Mouse (Mus musculus): ENCODE results near the gene Mpz. TPM values are rescaled to one million over a fixed set of nuclear protein-coding genes. Genes with fewer than 3 reads are reported as not detected.

Mpz gene
- polyA plus RNA-seq, 1 experiment from 2014 or later, result not detected

GRCm38 (mm10) chr1:171111020-171111780, 39.3 kb upstream of the Mpz start:
- ATAC-seq (ENCODE audit: low read depth), result peak; percentile 93
- Histone ChIP-seq H3K4me2 (ENCODE audit: low read depth, low read length) (peak overlapping the region; percentile 73), H3K4me3 (ENCODE audit: low read depth, low read length) (peak overlapping the region; percentile 42), H3K4me1 (ENCODE audit: control insufficient read depth, insufficient read depth, low read length) (0 out of 2 replicates have a peak, but pooled peaks cover 11% of the 10 kb centered on the region), H3K9me3 (ENCODE audit: control insufficient read depth, low read length) (no peaks in the 10 kb centered on the region), H3K36me3 (ENCODE audit: control insufficient read depth, insufficient read depth, low read length) (no peaks in the 10 kb centered on the region), H3K27me3 (ENCODE audit: control insufficient read depth, insufficient read depth, low read length) (no peaks in the 10 kb centered on the region), H3K27ac (ENCODE audit: low read depth, low read length) (peak overlapping the region; percentile 84), H3K9ac (replicated peaks; ENCODE audit: low read depth, low read length) (peak overlapping the region; percentile 41)
- WGBS, result under 1% methylated on average over 38 of the region's 38 CpGs

- Histone ChIP-seq H3K27me3 (ENCODE audit: control insufficient read depth, insufficient read depth, low read length) (no peaks in the 10 kb centered on the region), H3K4me1 (ENCODE audit: control insufficient read depth, insufficient read depth, low read length) (0 out of 2 replicates have a peak, but pooled peaks cover 11% of the 10 kb centered on the region), H3K4me2 (ENCODE audit: low read depth, low read length) (peak overlapping the region; percentile 73), H3K36me3 (ENCODE audit: control insufficient read depth, insufficient read depth, low read length) (no peaks in the 10 kb centered on the region), H3K9ac (replicated peaks; ENCODE audit: low read depth, low read length) (peak overlapping the region; percentile 29; the same call in 1 of the 2 replicates), H3K27ac (ENCODE audit: low read depth, low read length) (peak overlapping the region; percentile 17; the same call in 1 of the 2 replicates), H3K4me3 (ENCODE audit: low read depth, low read length) (peak overlapping the region; percentile 42), H3K9me3 (ENCODE audit: control insufficient read depth, low read length) (no peaks in the 10 kb centered on the region)
- ATAC-seq (ENCODE audit: low read depth), result 0 out of 2 replicates have a peak, but pooled peaks have one; percentile 0
- WGBS, result 2% methylated on average over 15 of the region's 15 CpGs
These were observed 38.5 kb upstream of the Mpz start for GRCm38 (mm10) chr1:171111781-171112575.

GRCm38 (mm10) chr1:171112986-171113385, 37.5 kb upstream of the Mpz start:
- no peak overlapping the region for H3K9ac ChIP-seq (replicated peaks; ENCODE audit: low read depth, low read length)
- no peak overlapping the region for H3K27ac ChIP-seq (ENCODE audit: low read depth, low read length)
- H3K36me3 ChIP-seq (ENCODE audit: control insufficient read depth, insufficient read depth, low read length), result no peaks in the 10 kb centered on the region
- H3K4me2 ChIP-seq (ENCODE audit: low read depth, low read length), result no peak overlapping the region
- H3K4me3 ChIP-seq (ENCODE audit: low read depth, low read length), result no peak overlapping the region
- H3K27me3 ChIP-seq (ENCODE audit: control insufficient read depth, insufficient read depth, low read length), result no peaks in the 10 kb centered on the region
- no peak for ATAC-seq (ENCODE audit: low read depth)
- 0 out of 2 replicates have a peak, but pooled peaks cover 11% of the 10 kb centered on the region for H3K4me1 ChIP-seq (ENCODE audit: control insufficient read depth, insufficient read depth, low read length)
- H3K9me3 ChIP-seq (ENCODE audit: control insufficient read depth, low read length), result no peaks in the 10 kb centered on the region
- 76% methylated on average over 4 of the region's 4 CpGs for WGBS

GRCm38 (mm10) chr1:171113873-171114299, 36.6 kb upstream of the Mpz start, which contains the start of gene Cfap126:
TSS of gene Cfap126 (plus strand) at chr1:171113918.
- Histone ChIP-seq H3K27me3 (ENCODE audit: control insufficient read depth, insufficient read depth, low read length) (no peaks in the 10 kb centered on the region), H3K27ac (ENCODE audit: low read depth, low read length) (no peak within 1 kb of the TSS; the same call in 1 of the 2 replicates), H3K4me2 (ENCODE audit: low read depth, low read length) (peak within 1 kb of the TSS; percentile 61), H3K4me3 (ENCODE audit: low read depth, low read length) (peak within 1 kb of the TSS; percentile 36), H3K9ac (replicated peaks; ENCODE audit: low read depth, low read length) (peak within 1 kb of the TSS; percentile 50), H3K4me1 (ENCODE audit: control insufficient read depth, insufficient read depth, low read length) (0 out of 2 replicates have a peak, but pooled peaks cover 11% of the 10 kb centered on the region), H3K36me3 (ENCODE audit: control insufficient read depth, insufficient read depth, low read length) (no peaks in the 10 kb centered on the region), H3K9me3 (ENCODE audit: control insufficient read depth, low read length) (no peaks in the 10 kb centered on the region)
- WGBS, result under 1% methylated on average over 24 of the region's 24 CpGs
- ATAC-seq (ENCODE audit: low read depth), result peak; percentile 5; the same call in 1 of the 2 replicates

- Histone ChIP-seq H3K27me3 (ENCODE audit: control insufficient read depth, insufficient read depth, low read length) (no peaks in the 10 kb centered on the region), H3K4me3 (ENCODE audit: low read depth, low read length) (no peak overlapping the region), H3K4me1 (ENCODE audit: control insufficient read depth, insufficient read depth, low read length) (0 out of 2 replicates have a peak, but pooled peaks cover 7% of the 10 kb centered on the region), H3K9me3 (ENCODE audit: control insufficient read depth, low read length) (no peaks in the 10 kb centered on the region), H3K27ac (ENCODE audit: low read depth, low read length) (no peak overlapping the region), H3K9ac (replicated peaks; ENCODE audit: low read depth, low read length) (no peak overlapping the region), H3K4me2 (ENCODE audit: low read depth, low read length) (no peak overlapping the region), H3K36me3 (ENCODE audit: control insufficient read depth, insufficient read depth, low read length) (no peaks in the 10 kb centered on the region)
- no peak for ATAC-seq (ENCODE audit: low read depth)
- 75% methylated on average over 4 of the region's 4 CpGs for WGBS
These were observed 34.2 kb upstream of the Mpz start for GRCm38 (mm10) chr1:171116280-171116679.

GRCm38 (mm10) chr1:171118269-171118684, 32.2 kb upstream of the Mpz start:
- H3K27ac ChIP-seq (ENCODE audit: low read depth, low read length), result no peak overlapping the region
- peak; percentile 25; the same call in 1 of the 2 replicates for ATAC-seq (ENCODE audit: low read depth)
- H3K27me3 ChIP-seq (ENCODE audit: control insufficient read depth, insufficient read depth, low read length), result no peaks in the 10 kb centered on the region
- no peak overlapping the region for H3K9ac ChIP-seq (replicated peaks; ENCODE audit: low read depth, low read length)
- no peak overlapping the region for H3K4me2 ChIP-seq (ENCODE audit: low read depth, low read length)
- H3K4me3 ChIP-seq (ENCODE audit: low read depth, low read length), result no peak overlapping the region
- WGBS, result 20% methylated on average over 4 of the region's 4 CpGs
- H3K4me1 ChIP-seq (ENCODE audit: control insufficient read depth, insufficient read depth, low read length), result 0 out of 2 replicates have a peak, but pooled peaks cover 3% of the 10 kb centered on the region
- no peaks in the 10 kb centered on the region for H3K36me3 ChIP-seq (ENCODE audit: control insufficient read depth, insufficient read depth, low read length)
- H3K9me3 ChIP-seq (ENCODE audit: control insufficient read depth, low read length), result no peaks in the 10 kb centered on the region

GRCm38 (mm10) chr1:171118996-171119395, 31.5 kb upstream of the Mpz start:
- ATAC-seq (ENCODE audit: low read depth), result no peak

GRCm38 (mm10) chr1:171119405-171119804, 31.1 kb upstream of the Mpz start:
- no peak overlapping the region for H3K4me2 ChIP-seq (ENCODE audit: low read depth, low read length)
- ATAC-seq (ENCODE audit: low read depth), result no peak
- H3K27me3 ChIP-seq (ENCODE audit: control insufficient read depth, insufficient read depth, low read length), result no peaks in the 10 kb centered on the region
- H3K4me1 ChIP-seq (ENCODE audit: control insufficient read depth, insufficient read depth, low read length), result no peaks in the 10 kb centered on the region
- no peaks in the 10 kb centered on the region for H3K9me3 ChIP-seq (ENCODE audit: control insufficient read depth, low read length)
- H3K9ac ChIP-seq (replicated peaks; ENCODE audit: low read depth, low read length), result no peak overlapping the region
- 88% methylated on average over 14 of the region's 14 CpGs for WGBS
- H3K36me3 ChIP-seq (ENCODE audit: control insufficient read depth, insufficient read depth, low read length), result no peaks in the 10 kb centered on the region
- no peak overlapping the region for H3K27ac ChIP-seq (ENCODE audit: low read depth, low read length)
- H3K4me3 ChIP-seq (ENCODE audit: low read depth, low read length), result no peak overlapping the region

More at GRCm38 (mm10) chr1:171118996-171119395, 31.5 kb upstream of the Mpz start:
- Histone ChIP-seq H3K36me3 (ENCODE audit: control insufficient read depth, insufficient read depth, low read length) (no peaks in the 10 kb centered on the region), H3K9me3 (ENCODE audit: control insufficient read depth, low read length) (no peaks in the 10 kb centered on the region), H3K9ac (replicated peaks; ENCODE audit: low read depth, low read length) (no peak overlapping the region), H3K4me2 (ENCODE audit: low read depth, low read length) (no peak overlapping the region), H3K4me3 (ENCODE audit: low read depth, low read length) (no peak overlapping the region), H3K27ac (ENCODE audit: low read depth, low read length) (no peak overlapping the region), H3K27me3 (ENCODE audit: control insufficient read depth, insufficient read depth, low read length) (no peaks in the 10 kb centered on the region), H3K4me1 (ENCODE audit: control insufficient read depth, insufficient read depth, low read length) (0 out of 2 replicates have a peak, but pooled peaks cover 3% of the 10 kb centered on the region)
- 88% methylated on average over 5 of the region's 5 CpGs for WGBS

Data from neural tube, embryonic 14.5 days (tissue).